Mouse (Mus musculus) kidney, embryonic 14.5 days (tissue): ENCODE measurements around the gene Pcnx2. TPM values are rescaled to one million over a fixed set of nuclear protein-coding genes. Genes with fewer than 3 reads are reported as not detected.

Source experiments
- polyA plus RNA-seq: library from polyadenylated mRNA; unstranded; fragments of >200 nt; fragmentation: Nextera tagmentation; extraction: Ambion mirVana; gene quantifications from 2 replicates; pipeline ENCODE4 v1.2.1, GENCODE M21; 2014

The Pcnx2 gene
- polyA plus RNA-seq, 1 experiment from 2014 or later, result 0.15 TPM

Other genes with a start within 250 kb of the Pcnx2 start
- gene Map10, start 228.5 kb downstream of the Pcnx2 start, polyA plus RNA-seq, result 4.5 and 6.8 TPM in 2 replicates
- 28.5 and 29.3 TPM in 2 replicates for gene Ntpcr, start 168.4 kb downstream of the Pcnx2 start, polyA plus RNA-seq
- 4.3 and 5.8 TPM in 2 replicates for gene Map3k21, start 12.1 kb upstream of the Pcnx2 start, polyA plus RNA-seq
- 34.7 and 45.3 TPM in 2 replicates for gene Kcnk1, start 96.9 kb upstream of the Pcnx2 start, polyA plus RNA-seq